Mouse (Mus musculus): ENCODE data around the gene Arid5a.

GRCm38 (mm10) chr1:36367698-36368097 lies 60.2 kb downstream of the Arid5a start:
- TF ChIP-seq CTCF (IDR thresholded peaks at IDR 0.05; ENCODE audit: low read depth) (no peak), EP300 (IDR thresholded peaks at IDR 0.05; ENCODE audit: low read depth) (no peak)
